Mouse (Mus musculus) inflammation-experienced regulatory T-cells, adult 6 months (primary cell): Measurements from ENCODE around the gene Gm8660. TPM values are rescaled to one million over a fixed set of nuclear protein-coding genes. Genes with fewer than 3 reads are reported as not detected.
"Not testable (repeated sequence)": the region's sequence is repeated elsewhere in the genome, so short reads cannot be mapped to it uniquely, and the experiment has no call there.

ENCODE experiments used
- ATAC-seq: one replicate; pipeline ENCODE4 v1.8.0; 2017
- polyA plus RNA-seq, 3 experiments: library from polyadenylated mRNA; unstranded; fragments of 100-300 nt; shearing (Covaris generic); gene quantifications; one replicate each; pipeline ENCODE4 v1.2.1; 2017

The Gm8660 gene
- polyA plus RNA-seq: not detected

DNA sequence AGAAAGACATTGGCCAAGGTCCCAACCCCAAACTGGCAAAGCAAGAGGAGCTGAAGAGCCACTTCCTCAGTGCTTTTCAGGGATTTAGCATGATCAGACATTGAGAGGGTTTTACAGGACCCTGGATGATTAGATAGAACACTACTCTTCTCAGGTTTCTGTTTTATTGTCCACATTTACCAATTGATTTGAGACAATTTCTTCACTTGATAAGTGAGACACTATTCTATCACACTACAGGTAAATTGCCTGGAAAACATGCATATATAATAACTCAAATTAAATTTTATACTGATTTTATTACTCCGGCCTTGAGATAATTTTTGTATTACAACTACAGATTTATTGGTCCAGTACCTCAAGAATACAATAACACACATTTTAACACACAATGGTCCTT is at the start of gene Gm8660:
Gene Gm8660, minus strand, starts transcription at position 101 of the 400 bp plus-strand sequence.
- not testable (repeated sequence) for ATAC-seq

DNA sequence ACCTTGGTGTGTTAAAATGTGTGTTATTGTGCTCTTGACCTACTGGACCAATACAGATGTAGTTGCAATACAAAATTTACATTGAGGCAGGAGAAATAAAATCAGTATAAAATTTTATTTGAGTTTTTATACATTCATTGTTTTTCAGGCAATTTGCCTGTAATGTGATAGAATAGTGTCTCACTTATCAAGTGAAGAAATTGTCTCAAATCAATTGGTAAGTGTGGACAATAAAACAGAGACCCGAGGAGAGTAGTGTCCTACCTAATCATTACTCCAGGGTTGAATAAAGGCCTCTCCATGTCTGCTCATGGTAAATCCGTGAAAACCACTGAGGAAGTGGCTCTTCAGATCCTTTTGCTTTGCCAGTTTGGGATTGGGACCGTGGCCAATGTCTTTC is 42.4 kb upstream of the Gm8660 start, which contains the start of gene Vmn1r148:
Gene Vmn1r148, plus strand, starts transcription at position 301 of the 400 bp plus-strand sequence.
- ATAC-seq: not testable (repeated sequence)

DNA sequence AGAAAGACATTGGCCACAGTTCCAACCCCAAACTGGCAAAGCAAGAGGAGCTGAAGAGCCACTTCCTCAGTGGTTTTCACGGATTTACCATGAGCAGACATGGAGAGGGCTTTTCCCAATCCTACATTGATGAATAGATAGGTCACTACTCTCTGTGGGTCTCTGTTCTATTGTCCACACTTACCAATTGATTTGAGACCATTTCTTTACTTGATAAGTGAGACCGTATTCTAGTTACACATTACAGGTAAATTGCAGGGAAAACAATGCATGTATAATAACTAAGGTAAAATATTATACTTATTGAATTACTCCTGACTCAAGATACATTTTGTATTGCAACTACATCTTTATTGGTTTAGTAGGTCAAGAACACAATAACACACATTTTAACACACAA is 41.2 kb downstream of the Gm8660 start, which contains the start of gene Gm4187:
Gene Gm4187, minus strand, starts transcription at position 101 of the 400 bp plus-strand sequence.
- ATAC-seq: not testable (repeated sequence)

Other genes starting within 250 kb of the Gm8660 start
- not detected for gene Gm10666, start 236.3 kb downstream of the Gm8660 start, polyA plus RNA-seq
- gene Vmn1r142, start 207.0 kb downstream of the Gm8660 start, polyA plus RNA-seq: not detected
- not detected for gene Vmn1r143, start 181.7 kb downstream of the Gm8660 start, polyA plus RNA-seq
- not detected for gene Gm8653, start 169.8 kb downstream of the Gm8660 start, polyA plus RNA-seq
- not detected for gene Gm8453, start 141.6 kb downstream of the Gm8660 start, polyA plus RNA-seq
- gene Gm4187, start 41.3 kb downstream of the Gm8660 start, polyA plus RNA-seq: not detected
- not detected for gene Vmn1r148, start 42.5 kb upstream of the Gm8660 start, polyA plus RNA-seq
- not detected for gene Vmn1r149, start 67.2 kb upstream of the Gm8660 start, polyA plus RNA-seq
- gene Gm10665, start 93.0 kb upstream of the Gm8660 start, polyA plus RNA-seq: not detected
- not detected for gene Vmn1r151, start 128.6 kb upstream of the Gm8660 start, polyA plus RNA-seq
- not detected for gene Vmn1r152, start 151.9 kb upstream of the Gm8660 start, polyA plus RNA-seq
- not detected for gene Gm8677, start 163.8 kb upstream of the Gm8660 start, polyA plus RNA-seq
- gene Gm4201, start 194.3 kb upstream of the Gm8660 start, polyA plus RNA-seq: not detected
- gene Gm4565, start 217.1 kb upstream of the Gm8660 start, polyA plus RNA-seq: not detected